Mouse (Mus musculus) hindbrain, postnatal 0 days (tissue): ENCODE results near the gene Cnot10. TPM values are rescaled to one million over a fixed set of nuclear protein-coding genes. Genes with fewer than 3 reads are reported as not detected.
A peak's percentile ranks its signal among the peaks of the same experiment; 100 is the strongest.

Experiments used
- ATAC-seq: fragments of 200-750 bp; cut with Nextera tagmentation; 2 replicates; pipeline ENCODE4 v1.8.0; 2017; ENCODE audit warnings: mild to moderate bottlenecking, moderate TSS enrichment, moderate library complexity
- DNase-seq: peaks from one replicate; pipeline ENCODE4 v3.0.0-alpha.2; 2015; ENCODE audit warnings: low spot score
- H3K27ac ChIP-seq: fragments of 300-500 bp; sonication (generic); 2 replicates; pipeline ENCODE4 v1.5.1; 2014; ENCODE audit warnings: mild to moderate bottlenecking
- H3K27me3 ChIP-seq: fragments of 300-500 bp; sonication (generic); 2 replicates; pipeline ENCODE4 v1.6.1; 2014; ENCODE audit warnings: low read length, mixed read lengths; ENCODE audit not compliant: insufficient read depth
- H3K36me3 ChIP-seq: fragments of 300-500 bp; sonication (generic); 2 replicates; pipeline ENCODE4 v1.6.1; 2014; ENCODE audit warnings: low read length, mixed read lengths; ENCODE audit not compliant: insufficient read depth
- H3K4me1 ChIP-seq: fragments of 300-500 bp; sonication (generic); 2 replicates; pipeline ENCODE4 v1.6.1; 2014; ENCODE audit warnings: antibody characterized with exemption, low read length, mixed read lengths; ENCODE audit not compliant: insufficient read depth
- H3K4me2 ChIP-seq: fragments of 300-500 bp; sonication (generic); 2 replicates; pipeline ENCODE4 v1.6.1; 2014; ENCODE audit warnings: low read depth, mild to moderate bottlenecking, low read length, moderate library complexity, mixed read lengths
- H3K4me3 ChIP-seq: fragments of 300-500 bp; sonication (generic); 2 replicates; pipeline ENCODE4 v1.5.1; 2014; ENCODE audit warnings: low read length
- H3K9ac ChIP-seq: fragments of 300-500 bp; sonication (generic); replicated peaks from 2 replicates; pipeline ENCODE4 v1.6.1; 2014; ENCODE audit warnings: mild to moderate bottlenecking, low read length, moderate library complexity, mixed read lengths
- H3K9me3 ChIP-seq: fragments of 300-500 bp; sonication (generic); 2 replicates; pipeline ENCODE4 v1.6.1; 2016; ENCODE audit warnings: low read length, mixed read lengths
- CTCF ChIP-seq: IDR thresholded peaks from 2 replicates; pipeline ENCODE4 v1.5.1; 2016; ENCODE audit warnings: antibody characterized with exemption, control low read depth, low read depth
- WGBS: fragments of 180-500 bp; shearing (Covaris S2); extraction: QIAGEN DNeasy Blood & Tissue Kit; methylation state at CpG from one replicate; pipeline ENCODE4 v1.1.7; 2014; 5-methylcytosine and 5-hydroxymethylcytosine counted together
- polyA plus RNA-seq: library from polyadenylated mRNA; unstranded; fragments of >200 nt; fragmentation: Nextera tagmentation; extraction: Ambion mirVana; gene quantifications from 2 replicates; pipeline ENCODE4 v1.2.1, GENCODE M21; 2015
- total RNA-seq: library from RNA; depleted of rRNA; stranded (reverse); fragments of >200 nt; gene quantifications from 2 replicates; pipeline ENCODE4 v1.2.3, GENCODE M21; 2014; rRNA removed

The Cnot10 gene
- total and polyA plus RNA-seq, 2 experiments from 2014 or later, result 34.2 to 45.3 TPM

- DNase-seq, result no peak
- no peak for ATAC-seq
These were observed 95.9 kb downstream of the Cnot10 start for GRCm38 (mm10) chr9:114543882-114544753.

GRCm38 (mm10) chr9:114541279-114541741 lies 98.7 kb downstream of the Cnot10 start:
- Histone ChIP-seq H3K9me3 (no peaks in the 10 kb centered on the region), H3K36me3 (no peaks in the 10 kb centered on the region), H3K4me1 (no peaks in the 10 kb centered on the region), H3K27me3 (no peaks in the 10 kb centered on the region), H3K4me3 (no peak overlapping the region), H3K4me2 (no peak overlapping the region), H3K9ac (no peak overlapping the region), H3K27ac (no peak overlapping the region)
- 50% methylated on average over 1 of the region's 1 CpGs for WGBS
- ATAC-seq (no peak), DNase-seq (no peak)
- no peak for TF ChIP-seq CTCF

More at GRCm38 (mm10) chr9:114543882-114544753, 95.9 kb downstream of the Cnot10 start:
- Histone ChIP-seq H3K27ac (no peak overlapping the region), H3K4me2 (no peak overlapping the region), H3K27me3 (no peaks in the 10 kb centered on the region), H3K4me3 (no peak overlapping the region), H3K4me1 (no peaks in the 10 kb centered on the region), H3K9me3 (no peaks in the 10 kb centered on the region), H3K36me3 (no peaks in the 10 kb centered on the region), H3K9ac (no peak overlapping the region)
- 50% methylated on average over 17 of the region's 17 CpGs for WGBS
- TF ChIP-seq CTCF, result no peak

GRCm38 (mm10) chr9:114538996-114539563 lies 100.9 kb downstream of the Cnot10 start:
- 66% methylated on average over 7 of the region's 7 CpGs for WGBS
- TF ChIP-seq CTCF, result no peak

GRCm38 (mm10) chr9:114536628-114537027 lies 103.4 kb downstream of the Cnot10 start:
- no peak overlapping the region for H3K9ac ChIP-seq
- no peak overlapping the region for H3K4me2 ChIP-seq
- H3K4me3 ChIP-seq, result no peak overlapping the region
- DNase-seq (no peak), ATAC-seq (no peak)
- no peaks in the 10 kb centered on the region for H3K9me3 ChIP-seq
- TF ChIP-seq CTCF, result no peak
- no peak overlapping the region for H3K27ac ChIP-seq
- H3K27me3 ChIP-seq, result no peaks in the 10 kb centered on the region
- no peaks in the 10 kb centered on the region for H3K36me3 ChIP-seq
- 49% methylated on average over 2 of the region's 2 CpGs for WGBS
- H3K4me1 ChIP-seq, result no peaks in the 10 kb centered on the region

More at GRCm38 (mm10) chr9:114538996-114539563, 100.9 kb downstream of the Cnot10 start:
- no peaks in the 10 kb centered on the region for H3K27me3 ChIP-seq
- no peak overlapping the region for H3K27ac ChIP-seq
- no peak overlapping the region for H3K9ac ChIP-seq
- peak; percentile 35 for DNase-seq
- no peaks in the 10 kb centered on the region for H3K9me3 ChIP-seq
- no peaks in the 10 kb centered on the region for H3K4me1 ChIP-seq
- ATAC-seq, result no peak
- H3K4me3 ChIP-seq, result no peak overlapping the region
- no peak overlapping the region for H3K4me2 ChIP-seq
- no peaks in the 10 kb centered on the region for H3K36me3 ChIP-seq

Other genes starting within 250 kb of the Cnot10 start
- 22.7 and 24.7 TPM in 2 replicates for gene Crtap, start 249.5 kb downstream of the Cnot10 start, total RNA-seq
- 31.8 and 34.2 TPM in 2 replicates for gene Crtap, start 249.5 kb downstream of the Cnot10 start, polyA plus RNA-seq
- 37.5 and 41.9 TPM in 2 replicates for gene Glb1, start 239.1 kb downstream of the Cnot10 start, total RNA-seq
- gene Glb1, start 239.1 kb downstream of the Cnot10 start, polyA plus RNA-seq, result 35.7 and 36.2 TPM in 2 replicates
- gene Tmppe, start 239.1 kb downstream of the Cnot10 start, total RNA-seq, result 6.1 and 9.4 TPM in 2 replicates
- gene Tmppe, start 239.1 kb downstream of the Cnot10 start, polyA plus RNA-seq, result 5.9 and 7.1 TPM in 2 replicates
- not detected in 2 replicates for gene Ccr4, start 135.3 kb downstream of the Cnot10 start, total RNA-seq
- not detected in 2 replicates for gene Ccr4, start 135.3 kb downstream of the Cnot10 start, polyA plus RNA-seq
- not detected in 2 replicates for gene C130032M10Rik, start 124.5 kb downstream of the Cnot10 start, total RNA-seq
- gene C130032M10Rik, start 124.5 kb downstream of the Cnot10 start, polyA plus RNA-seq, result not detected in 2 replicates
- 0.10 and 0.25 TPM in 2 replicates for gene Trim71, start 75.8 kb downstream of the Cnot10 start, total RNA-seq
- 0.20 and 0.24 TPM in 2 replicates for gene Trim71, start 75.8 kb downstream of the Cnot10 start, polyA plus RNA-seq
- gene Dync1li1, start 48.6 kb upstream of the Cnot10 start, total RNA-seq, result 85.6 and 87.7 TPM in 2 replicates
- gene Dync1li1, start 48.6 kb upstream of the Cnot10 start, polyA plus RNA-seq, result 144 and 145 TPM in 2 replicates
- gene Cmtm6, start 90.9 kb upstream of the Cnot10 start, total RNA-seq, result 15.2 and 17.9 TPM in 2 replicates
- gene Cmtm6, start 90.9 kb upstream of the Cnot10 start, polyA plus RNA-seq, result 23.9 and 24.8 TPM in 2 replicates
- 14.3 and 21.1 TPM in 2 replicates for gene Cmtm7, start 141.7 kb upstream of the Cnot10 start, total RNA-seq
- 10.2 and 11.8 TPM in 2 replicates for gene Cmtm7, start 141.7 kb upstream of the Cnot10 start, polyA plus RNA-seq
- gene Cmtm8, start 204.0 kb upstream of the Cnot10 start, total RNA-seq, result 5.9 and 7.1 TPM in 2 replicates
- gene Cmtm8, start 204.0 kb upstream of the Cnot10 start, polyA plus RNA-seq, result 6.6 and 7.3 TPM in 2 replicates